Mouse (Mus musculus) G1E-ER4 (cell line): Measurements from ENCODE around the gene Dmpk. TPM values are rescaled to one million over a fixed set of nuclear protein-coding genes. Genes with fewer than 3 reads are reported as not detected.

Experiments used
- GATA1 ChIP-seq: IDR thresholded peaks from one replicate; pipeline ENCODE4 v1.8.0; 2012; ENCODE audit warnings: low read length, inconsistent platforms
- polyA plus RNA-seq: library from polyadenylated mRNA; stranded (reverse); fragments of >175 nt; gene quantifications from 2 replicates; pipeline ENCODE4 v1.2.3, GENCODE M21; 2012

Gene Dmpk
- polyA plus RNA-seq, 1 experiment: 88.9 TPM

DNA sequence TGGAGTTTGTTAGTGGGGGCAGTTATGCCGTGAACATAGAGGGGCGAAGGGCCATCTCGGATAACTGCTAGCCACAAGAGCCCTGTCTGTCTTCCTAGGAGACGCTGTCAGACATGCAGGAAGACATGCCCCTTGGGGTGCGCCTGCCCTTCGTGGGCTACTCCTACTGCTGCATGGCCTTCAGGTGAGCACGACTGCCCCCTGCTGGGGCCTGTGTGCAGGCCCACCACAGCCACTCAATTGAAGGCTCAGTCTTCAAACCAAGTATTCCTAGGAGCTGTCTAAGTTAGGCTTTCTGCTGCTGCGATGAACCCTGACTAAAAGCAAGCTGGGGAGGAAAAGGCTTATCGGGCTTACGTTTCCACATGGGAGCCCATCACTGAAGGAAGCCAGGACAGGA lies 5.2 kb downstream of the Dmpk start:
- no peak for TF ChIP-seq GATA1

DNA sequence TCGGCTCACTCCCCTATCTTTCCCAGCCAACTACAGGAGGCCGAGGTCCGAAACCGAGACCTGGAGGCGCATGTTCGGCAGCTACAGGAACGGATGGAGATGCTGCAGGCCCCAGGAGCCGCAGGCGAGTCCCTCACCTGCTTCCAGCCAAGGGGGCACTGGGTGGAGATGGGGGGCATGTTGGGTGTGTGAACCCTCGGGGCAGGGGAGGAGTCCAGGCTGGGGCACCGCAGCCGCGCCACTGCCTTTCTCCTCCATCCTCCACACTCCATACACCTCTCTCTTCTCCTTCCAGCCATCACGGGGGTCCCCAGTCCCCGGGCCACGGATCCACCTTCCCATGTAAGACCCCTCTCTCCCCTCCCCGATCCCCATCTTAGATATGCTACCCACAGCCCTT lies 8.3 kb downstream of the Dmpk start:
- TF ChIP-seq GATA1: no peak

GRCm38 (mm10) chr7:19092381-19093173 lies 8.9 kb downstream of the Dmpk start:
- TF ChIP-seq GATA1: no peak

DNA sequence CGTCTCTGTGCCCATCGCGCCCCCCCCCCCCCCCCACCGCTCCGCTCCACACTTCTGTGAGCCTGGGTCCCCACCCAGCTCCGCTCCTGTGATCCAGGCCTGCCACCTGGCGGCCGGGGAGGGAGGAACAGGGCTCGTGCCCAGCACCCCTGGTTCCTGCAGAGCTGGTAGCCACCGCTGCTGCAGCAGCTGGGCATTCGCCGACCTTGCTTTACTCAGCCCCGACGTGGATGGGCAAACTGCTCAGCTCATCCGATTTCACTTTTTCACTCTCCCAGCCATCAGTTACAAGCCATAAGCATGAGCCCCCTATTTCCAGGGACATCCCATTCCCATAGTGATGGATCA lies 9.5 kb downstream of the Dmpk start:
- no peak for TF ChIP-seq GATA1

- no peak for TF ChIP-seq GATA1
Observed at GRCm38 (mm10) chr7:19093537-19094385, 10.1 kb downstream of the Dmpk start.

DNA sequence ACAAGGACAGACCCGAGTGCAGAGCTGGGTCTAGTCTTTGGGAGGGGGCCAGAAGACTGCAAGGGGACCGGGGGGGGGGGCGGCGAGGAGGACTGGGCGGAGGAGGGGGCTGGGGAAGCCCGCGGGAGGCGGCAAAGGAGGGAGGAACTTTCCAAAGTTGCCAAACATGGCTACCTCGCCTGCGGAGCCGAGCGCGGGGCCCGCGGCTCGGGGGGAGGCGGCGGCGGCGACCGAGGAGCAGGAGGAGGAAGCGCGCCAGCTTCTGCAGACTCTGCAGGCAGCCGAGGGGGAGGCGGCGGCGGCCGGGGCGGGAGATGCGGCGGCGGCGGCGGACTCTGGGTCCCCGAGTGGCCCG lies 10.8 kb downstream of the Dmpk start, which contains the start of gene Six5:
Gene Six5 (plus strand): TSS at position 124 of the 355 bp plus-strand sequence.
- TF ChIP-seq GATA1: no peak

DNA sequence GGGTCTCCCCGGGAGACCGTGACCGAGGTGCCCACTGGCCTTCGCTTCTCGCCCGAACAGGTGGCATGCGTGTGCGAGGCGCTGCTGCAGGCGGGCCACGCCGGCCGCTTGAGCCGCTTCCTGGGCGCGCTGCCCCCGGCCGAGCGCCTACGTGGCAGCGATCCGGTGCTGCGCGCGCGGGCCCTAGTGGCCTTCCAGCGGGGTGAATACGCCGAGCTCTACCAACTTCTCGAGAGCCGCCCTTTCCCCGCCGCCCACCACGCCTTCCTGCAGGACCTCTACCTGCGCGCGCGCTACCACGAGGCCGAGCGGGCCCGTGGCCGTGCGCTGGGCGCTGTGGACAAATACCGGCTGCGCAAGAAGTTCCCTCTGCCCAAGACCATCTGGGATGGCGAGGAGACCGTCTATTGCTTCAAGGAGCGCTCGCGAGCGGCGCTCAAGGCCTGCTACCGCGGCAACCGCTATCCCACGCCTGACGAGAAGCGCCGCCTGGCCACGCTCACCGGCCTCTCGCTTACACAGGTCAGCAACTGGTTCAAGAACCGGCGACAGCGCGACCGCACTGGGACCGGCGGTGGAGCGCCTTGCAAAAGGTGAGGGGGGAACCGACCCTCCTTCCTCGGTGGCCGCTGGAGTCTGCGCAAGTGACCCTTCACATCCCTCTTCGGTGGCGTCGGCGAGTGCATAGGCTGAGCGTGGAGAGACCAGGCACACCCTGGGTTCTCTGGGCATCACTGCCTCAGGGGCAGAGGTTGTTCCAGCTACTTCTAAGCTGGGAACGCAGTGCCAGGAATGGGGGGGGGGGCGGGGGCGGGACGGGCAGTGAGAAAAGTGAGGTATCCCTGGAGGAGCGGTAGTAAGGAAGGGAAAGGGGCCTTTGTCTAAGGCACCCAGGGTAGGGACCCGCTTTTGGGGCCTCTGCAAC lies 11.4 kb downstream of the Dmpk start:
- TF ChIP-seq GATA1: no peak

- no peak for TF ChIP-seq GATA1
Observed at GRCm38 (mm10) chr7:19095751-19096110, 12.1 kb downstream of the Dmpk start.

- TF ChIP-seq GATA1: no peak
Observed at GRCm38 (mm10) chr7:19096421-19096976, 12.8 kb downstream of the Dmpk start.

DNA sequence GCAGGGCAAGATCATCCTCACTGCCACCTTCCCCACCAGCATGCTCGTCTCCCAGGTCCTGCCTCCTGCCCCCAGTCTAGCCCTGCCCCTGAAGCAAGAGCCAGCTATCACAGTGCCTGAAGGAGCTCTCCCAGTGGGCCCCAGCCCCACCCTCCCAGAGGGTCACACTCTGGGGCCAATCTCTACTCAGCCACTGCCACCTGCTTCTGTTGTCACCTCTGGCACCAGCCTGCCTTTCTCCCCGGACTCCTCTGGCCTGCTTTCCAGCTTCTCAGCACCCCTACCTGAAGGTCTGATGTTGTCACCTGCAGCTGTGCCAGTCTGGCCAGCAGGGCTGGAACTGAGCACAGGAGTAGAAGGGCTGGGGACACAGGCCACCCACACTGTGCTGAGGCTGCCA lies 13.6 kb downstream of the Dmpk start:
- no peak for TF ChIP-seq GATA1

GRCm38 (mm10) chr7:19097863-19098262 lies 14.2 kb downstream of the Dmpk start:
- no peak for TF ChIP-seq GATA1

GRCm38 (mm10) chr7:19098811-19099210 lies 15.2 kb downstream of the Dmpk start:
- TF ChIP-seq GATA1: no peak

DNA sequence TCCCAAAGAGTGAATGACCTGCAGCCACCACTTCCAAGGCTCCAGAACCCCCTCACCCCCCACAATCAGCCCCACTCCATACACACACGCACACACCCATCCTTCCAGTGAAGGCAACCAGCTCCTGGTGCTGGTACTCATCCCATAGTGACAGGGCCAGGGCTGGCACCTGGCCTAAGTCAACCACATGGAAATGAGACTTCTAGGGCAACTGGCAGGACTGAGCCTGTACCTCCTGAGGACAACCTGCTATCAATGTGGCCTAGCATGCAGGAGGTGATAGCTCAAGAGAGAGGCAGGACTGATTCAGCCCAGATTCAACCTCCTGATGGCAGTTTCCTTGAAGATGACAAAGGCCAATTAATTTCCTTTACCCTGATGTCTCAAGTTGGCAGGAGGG lies 16.6 kb downstream of the Dmpk start:
- TF ChIP-seq GATA1: no peak

DNA sequence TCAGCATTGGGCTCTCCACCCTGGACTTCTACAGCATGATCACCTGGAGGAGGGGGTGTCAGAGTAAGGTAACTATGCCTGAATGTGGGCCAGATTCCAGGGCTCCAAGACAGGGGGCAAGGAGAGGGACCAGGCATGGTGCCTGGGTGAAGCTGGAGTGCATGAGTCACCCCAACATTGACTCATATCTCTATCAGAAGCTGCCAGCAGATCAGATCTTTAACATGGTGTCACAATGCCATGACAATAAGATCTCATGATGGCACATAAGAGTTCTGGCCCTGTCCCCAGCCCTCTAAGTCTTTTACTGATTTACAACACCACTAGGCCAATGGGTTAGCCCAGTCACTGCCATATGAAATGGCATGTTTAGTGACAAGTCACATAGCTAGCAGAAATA lies 20.1 kb downstream of the Dmpk start:
- TF ChIP-seq GATA1: no peak

GRCm38 (mm10) chr7:19104486-19104885 lies 20.8 kb downstream of the Dmpk start:
- TF ChIP-seq GATA1: no peak
